Mouse (Mus musculus) heart, postnatal 0 days (tissue): Measurements from ENCODE around the gene Ogdh. TPM values are rescaled to one million over a fixed set of nuclear protein-coding genes. Genes with fewer than 3 reads are reported as not detected.

Source experiments
- ATAC-seq: fragments of 200-750 bp; cut with Nextera tagmentation; 2 replicates; pipeline ENCODE4 v1.8.0; 2017; ENCODE audit warnings: low read depth, moderate number of reproducible peaks, moderate library complexity; ENCODE audit not compliant: insufficient read depth
- DNase-seq: peaks from one replicate; pipeline ENCODE4 v3.0.0-alpha.2; 2016; ENCODE audit warnings: low spot score
- H3K27ac ChIP-seq: fragments of 300-500 bp; sonication (generic); 2 replicates; pipeline ENCODE4 v1.5.1; 2014; ENCODE audit warnings: low read depth, mild to moderate bottlenecking
- H3K27me3 ChIP-seq: fragments of 300-500 bp; sonication (generic); 2 replicates; pipeline ENCODE4 v1.6.1; 2014; ENCODE audit warnings: low read length, mixed read lengths; ENCODE audit not compliant: control insufficient read depth, insufficient read depth
- H3K36me3 ChIP-seq: fragments of 300-500 bp; sonication (generic); replicated peaks from 2 replicates; pipeline ENCODE4 v1.6.1; 2014; ENCODE audit warnings: low read length, mixed read lengths; ENCODE audit not compliant: control insufficient read depth, insufficient read depth
- H3K4me1 ChIP-seq: fragments of 300-500 bp; sonication (generic); 2 replicates; pipeline ENCODE4 v1.6.1; 2014; ENCODE audit warnings: antibody characterized with exemption; ENCODE audit not compliant: control insufficient read depth, insufficient read depth
- H3K4me2 ChIP-seq: fragments of 300-500 bp; sonication (generic); 2 replicates; pipeline ENCODE4 v1.6.1; 2014; ENCODE audit warnings: low read depth, mild to moderate bottlenecking, low read length, moderate library complexity
- H3K4me3 ChIP-seq: fragments of 300-500 bp; sonication (generic); 2 replicates; pipeline ENCODE4 v1.5.1; 2014; ENCODE audit warnings: low read depth, low read length
- H3K9ac ChIP-seq: fragments of 300-500 bp; sonication (generic); replicated peaks from 2 replicates; pipeline ENCODE4 v1.6.1; 2014; ENCODE audit warnings: low read depth, low read length, mixed read lengths
- H3K9me3 ChIP-seq: fragments of 300-500 bp; sonication (generic); replicated peaks from 2 replicates; pipeline ENCODE4 v1.6.1; 2016; ENCODE audit warnings: low read length; ENCODE audit not compliant: control insufficient read depth
- CTCF ChIP-seq: IDR thresholded peaks from 2 replicates; pipeline ENCODE4 v1.5.1; 2016; ENCODE audit warnings: antibody characterized with exemption, control low read depth, low read depth
- EP300 ChIP-seq: IDR thresholded peaks from 2 replicates; pipeline ENCODE4 v1.6.1; 2016; ENCODE audit warnings: antibody characterized with exemption, low read depth
- WGBS: fragments of 180-500 bp; shearing (Covaris S2); extraction: QIAGEN DNeasy Blood & Tissue Kit; methylation state at CpG from one replicate; pipeline ENCODE4 v1.1.7; 2014; 5-methylcytosine and 5-hydroxymethylcytosine counted together
- polyA plus RNA-seq: library from polyadenylated mRNA; unstranded; fragments of >200 nt; fragmentation: Nextera tagmentation; extraction: Ambion mirVana; gene quantifications from 2 replicates; pipeline ENCODE4 v1.2.1, GENCODE M21; 2015
- total RNA-seq: library from RNA; depleted of rRNA; stranded (reverse); fragments of >200 nt; gene quantifications from 2 replicates; pipeline ENCODE4 v1.2.3, GENCODE M21; 2014; ENCODE audit warnings: low replicate concordance

The Ogdh gene
- total and polyA plus RNA-seq, 2 experiments from 2014 or later = 338 to 412 TPM

GRCm38 (mm10) chr11:6388126-6388725 lies 96.8 kb downstream of the Ogdh start:
- H3K4me1 ChIP-seq = peaks cover 11% of the 10 kb centered on the region
- no peaks in the 10 kb centered on the region for H3K27me3 ChIP-seq
- no peaks in the 10 kb centered on the region for H3K9me3 ChIP-seq
- H3K4me2 ChIP-seq = 0 out of 2 replicates have a peak overlapping the region, but pooled peaks have one; percentile 91
- 0 out of 2 replicates have a peak, but pooled peaks cover 6% of the 10 kb centered on the region for H3K36me3 ChIP-seq
- H3K27ac ChIP-seq = peak overlapping the region; percentile 95
- no peak overlapping the region for H3K4me3 ChIP-seq
- TF ChIP-seq EP300 = no peak
- TF ChIP-seq CTCF = no peak
- no peak for DNase-seq
- ATAC-seq = no peak
- WGBS = 87% methylated on average over 6 of the region's 6 CpGs
- no peak overlapping the region; the same call in 1 of the 2 replicates for H3K9ac ChIP-seq

DNA sequence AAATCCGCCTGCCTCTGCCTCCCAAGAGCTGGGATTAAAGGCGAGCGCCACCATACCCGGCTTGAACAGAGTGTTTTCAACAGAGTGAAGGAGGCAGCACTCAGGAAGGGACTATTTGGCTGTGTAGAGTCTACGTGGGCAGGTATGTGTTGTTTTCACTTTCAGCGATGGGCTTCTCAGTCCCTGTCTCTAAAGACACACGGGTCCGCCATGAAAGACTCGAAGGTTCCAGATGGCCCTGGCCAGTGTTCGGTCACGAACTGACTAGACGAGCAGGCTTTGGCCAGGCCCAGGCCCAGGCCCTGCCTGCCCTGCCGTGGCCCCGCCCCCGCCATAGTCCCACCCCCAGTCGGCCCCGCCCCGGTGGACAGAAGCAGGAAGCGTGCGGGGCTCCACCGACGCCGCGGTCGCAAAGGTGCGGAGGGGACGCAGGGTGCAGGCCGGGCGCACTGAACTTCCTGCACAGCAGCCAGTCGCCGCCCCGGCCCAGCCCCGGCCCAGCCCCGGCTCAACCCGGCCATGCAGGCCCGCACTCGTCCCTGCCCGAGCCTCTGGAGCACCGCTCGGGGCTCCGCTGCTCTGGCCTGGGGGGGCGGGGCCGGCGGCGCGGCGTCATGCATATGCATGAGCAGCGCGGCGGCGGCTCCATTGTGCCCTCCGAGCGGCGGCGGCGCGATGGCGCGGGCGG lies 97.4 kb downstream of the Ogdh start, which contains the start of gene Zmiz2:
Gene Zmiz2, plus strand, starts transcription at position 349 of the 688 bp plus-strand sequence.
- Histone ChIP-seq H3K36me3 (0 out of 2 replicates have a peak, but pooled peaks cover 6% of the 10 kb centered on the region), H3K9ac (peak within 1 kb of the TSS; percentile 78), H3K4me3 (peak within 1 kb of the TSS; percentile 80), H3K27ac (peak within 1 kb of the TSS; percentile 95), H3K27me3 (no peaks in the 10 kb centered on the region), H3K4me1 (peaks cover 11% of the 10 kb centered on the region), H3K9me3 (no peaks in the 10 kb centered on the region), H3K4me2 (peak within 1 kb of the TSS; percentile 91)
- ATAC-seq (peak; percentile 97), DNase-seq (peak; percentile 92)
- WGBS = 7% methylated on average over 46 of the region's 60 CpGs
- TF ChIP-seq CTCF (no peak), EP300 (no peak)

- peaks cover 11% of the 10 kb centered on the region for H3K4me1 ChIP-seq
- H3K27me3 ChIP-seq = no peaks in the 10 kb centered on the region
- 0 out of 2 replicates have a peak, but pooled peaks cover 6% of the 10 kb centered on the region for H3K36me3 ChIP-seq
- TF ChIP-seq CTCF = no peak
- no peak for TF ChIP-seq EP300
- ATAC-seq (peak; percentile 19), DNase-seq (no peak)
- H3K27ac ChIP-seq = peak overlapping the region; percentile 95
- H3K9me3 ChIP-seq = no peaks in the 10 kb centered on the region
- 2% methylated on average over 30 of the region's 43 CpGs for WGBS
- peak overlapping the region; percentile 91 for H3K4me2 ChIP-seq
- peak overlapping the region; percentile 78 for H3K9ac ChIP-seq
- peak overlapping the region; percentile 80 for H3K4me3 ChIP-seq
These were observed 98.1 kb downstream of the Ogdh start for GRCm38 (mm10) chr11:6389483-6389921.

DNA sequence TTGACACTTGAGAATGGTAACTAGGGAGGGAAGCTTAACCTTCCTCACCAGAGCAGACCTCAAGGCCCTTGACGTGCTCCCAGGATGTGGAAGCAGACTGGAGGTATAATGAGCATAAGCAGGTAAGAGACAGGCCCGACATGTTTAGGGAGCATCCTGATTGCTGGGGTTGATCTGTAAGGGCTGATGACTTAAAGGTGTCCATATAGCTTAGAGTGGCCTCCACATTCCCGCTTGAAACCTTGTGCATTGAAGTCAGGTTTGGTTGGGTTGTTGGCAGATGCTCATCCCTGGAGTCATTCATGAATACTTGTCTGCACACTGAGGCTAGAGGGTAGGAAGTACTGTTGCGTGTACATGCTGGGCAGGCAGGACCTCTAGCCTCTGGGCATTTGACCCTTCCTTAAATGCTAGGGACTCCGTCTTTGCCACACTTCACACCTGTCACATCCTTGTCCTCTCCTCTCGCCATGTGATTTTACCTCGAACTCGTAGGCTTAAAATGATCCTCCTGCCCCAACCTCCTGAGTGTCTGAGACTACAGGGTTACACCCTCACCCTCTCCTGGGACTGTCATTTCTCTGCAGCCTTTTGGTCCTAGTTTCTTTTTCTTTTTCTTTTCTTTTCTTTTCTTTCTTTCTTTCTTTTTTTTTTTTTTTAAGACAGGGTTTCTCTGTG lies 99.1 kb downstream of the Ogdh start:
- peak overlapping the region; percentile 91 for H3K4me2 ChIP-seq
- TF ChIP-seq EP300 (no peak), CTCF (no peak)
- H3K36me3 ChIP-seq = 0 out of 2 replicates have a peak, but pooled peaks cover 14% of the 10 kb centered on the region
- H3K9ac ChIP-seq = 0 out of 2 replicates have a peak overlapping the region, but pooled peaks have one; percentile 78
- H3K9me3 ChIP-seq = no peaks in the 10 kb centered on the region
- DNase-seq (no peak), ATAC-seq (no peak)
- no peak overlapping the region for H3K27ac ChIP-seq
- H3K4me1 ChIP-seq = peaks cover 11% of the 10 kb centered on the region
- 90% methylated on average over 8 of the region's 8 CpGs for WGBS
- peak overlapping the region; percentile 80; the same call in 1 of the 2 replicates for H3K4me3 ChIP-seq
- no peaks in the 10 kb centered on the region for H3K27me3 ChIP-seq

- Histone ChIP-seq H3K4me1 (peaks cover 11% of the 10 kb centered on the region), H3K27ac (no peak overlapping the region), H3K4me3 (no peak overlapping the region), H3K9ac (no peak overlapping the region), H3K4me2 (no peak overlapping the region), H3K9me3 (no peaks in the 10 kb centered on the region), H3K36me3 (peaks cover 26% of the 10 kb centered on the region), H3K27me3 (no peaks in the 10 kb centered on the region)
- WGBS = 87% methylated on average over 8 of the region's 8 CpGs
- no peak for TF ChIP-seq EP300
- TF ChIP-seq CTCF = no peak
- no peak for ATAC-seq
- DNase-seq = no peak
These were observed 100.3 kb downstream of the Ogdh start for GRCm38 (mm10) chr11:6391516-6392276.
